Mouse (Mus musculus): ENCODE measurements around the gene Defb35. TPM values are rescaled to one million over a fixed set of nuclear protein-coding genes. Genes with fewer than 3 reads are reported as not detected.
A peak's percentile ranks its signal among the peaks of the same experiment; 100 is the strongest.

Gene Defb35
- polyA plus RNA-seq, 1 experiment: not detected

- TF ChIP-seq CTCF (IDR thresholded peaks at IDR 0.05; ENCODE audit: borderline replicate concordance, extremely low read depth, insufficient read depth, insufficient read length) (no peak), POLR2A (IDR thresholded peaks at IDR 0.05; ENCODE audit: borderline replicate concordance, extremely low read depth, insufficient read depth, insufficient read length, poor library complexity, severe bottlenecking) (no peak)
- no peak for DNase-seq (ENCODE audit: low read depth)
These were observed 31.3 kb downstream of the Defb35 start, which contains the start of gene Ccdc70 for GRCm38 (mm10) chr8:21969475-21969874. Gene Ccdc70 (plus strand): TSS chr8:21969775.

GRCm38 (mm10) chr8:21978193-21978592, 40.0 kb downstream of the Defb35 start:
- no peak for TF ChIP-seq CTCF (IDR thresholded peaks at IDR 0.05; ENCODE audit: borderline replicate concordance, extremely low read depth, insufficient read depth, insufficient read length)
- no peak for TF ChIP-seq POLR2A (IDR thresholded peaks at IDR 0.05; ENCODE audit: borderline replicate concordance, extremely low read depth, insufficient read depth, insufficient read length, poor library complexity, severe bottlenecking)
- peak; percentile 43 for DNase-seq (ENCODE audit: low read depth)

- TF ChIP-seq POLR2A (IDR thresholded peaks at IDR 0.05; ENCODE audit: borderline replicate concordance, extremely low read depth, insufficient read depth, insufficient read length, poor library complexity, severe bottlenecking): no peak
- peak; percentile 55; the same call in 1 of the 2 replicates for TF ChIP-seq CTCF (IDR thresholded peaks at IDR 0.05; ENCODE audit: borderline replicate concordance, extremely low read depth, insufficient read depth, insufficient read length)
- DNase-seq (ENCODE audit: low read depth): peak; percentile 81
These were observed 43.6 kb downstream of the Defb35 start for GRCm38 (mm10) chr8:21981664-21982337.

Other genes with a start within 250 kb of the Defb35 start
- not detected in 2 replicates for gene AY761184, start 234.7 kb upstream of the Defb35 start, polyA plus RNA-seq (2012; rRNA removed)
- not detected in 2 replicates for gene Defa24, start 203.9 kb upstream of the Defb35 start, polyA plus RNA-seq (2012; rRNA removed)
- not detected in 2 replicates for gene Defb50, start 114.8 kb upstream of the Defb35 start, polyA plus RNA-seq (2012; rRNA removed)
- not detected in 2 replicates for gene Defb2, start 98.4 kb upstream of the Defb35 start, polyA plus RNA-seq (2012; rRNA removed)
- gene Defb10, start 79.5 kb upstream of the Defb35 start, polyA plus RNA-seq (2012; rRNA removed): not detected in 2 replicates
- not detected in 2 replicates for gene Defb9, start 52.9 kb upstream of the Defb35 start, polyA plus RNA-seq (2012; rRNA removed)
- gene Defb11, start 31.9 kb upstream of the Defb35 start, polyA plus RNA-seq (2012; rRNA removed): 9.1 and 15.4 TPM in 2 replicates
- gene Defb15, start 5.6 kb upstream of the Defb35 start, polyA plus RNA-seq (2012; rRNA removed): not detected in 2 replicates
- gene Defb13, start 8.4 kb downstream of the Defb35 start, polyA plus RNA-seq (2012; rRNA removed): not detected in 2 replicates
- gene Fam90a1a, start 20.4 kb downstream of the Defb35 start, polyA plus RNA-seq (2012; rRNA removed): not detected in 2 replicates
- gene Ccdc70, start 31.4 kb downstream of the Defb35 start, polyA plus RNA-seq (2012; rRNA removed): not detected in 2 replicates
- 2.1 and 2.5 TPM in 2 replicates for gene Atp7b, start 122.0 kb downstream of the Defb35 start, polyA plus RNA-seq (2012; rRNA removed)
- 10.0 and 14.8 TPM in 2 replicates for gene Alg11, start 122.4 kb downstream of the Defb35 start, polyA plus RNA-seq (2012; rRNA removed)
- gene Nek5, start 186.7 kb downstream of the Defb35 start, polyA plus RNA-seq (2012; rRNA removed): 0.57 and 0.79 TPM in 2 replicates
- 7.6 and 7.7 TPM in 2 replicates for gene Nek3, start 228.1 kb downstream of the Defb35 start, polyA plus RNA-seq (2012; rRNA removed)
- 16.7 and 23.6 TPM in 2 replicates for gene Ckap2, start 247.5 kb downstream of the Defb35 start, polyA plus RNA-seq (2012; rRNA removed)

Measured in brain, embryonic 14.5 days (tissue).